Mouse (Mus musculus) left cerebral cortex, postnatal 10 days (tissue): ENCODE measurements around the gene Aldh2. TPM values are rescaled to one million over a fixed set of nuclear protein-coding genes. Genes with fewer than 3 reads are reported as not detected.
A peak's percentile ranks its signal among the peaks of the same experiment; 100 is the strongest.

ENCODE experiments used
- DNase-seq, 2 experiments: peaks; one replicate each; pipeline ENCODE4 v3.0.0; 2021 to 2022; ENCODE audit warnings: low spot score in 2 of 2, mixed read lengths in 1 of 2; ENCODE audit errors: extremely low spot score in 1 of 2
- intact Hi-C: fragments of 180-260 bp; cut with DNase I; formaldehyde crosslinking; loops from one replicate; pipeline ENCODE4 v1.15.1; 2025
- total RNA-seq, 2 experiments: library from RNA; stranded (reverse); gene quantifications; 2 replicates each; pipeline ENCODE4 v1.2.3; 2021

The Aldh2 gene
- total RNA-seq, 2 experiments from 2014 or later, result 71.5 to 72.7 TPM

- no peak for DNase-seq
- intact Hi-C loops, result no loop called here
Observed at GRCm38 (mm10) chr5:121569881-121570420, 23.7 kb downstream of the Aldh2 start.

- intact Hi-C loops, result no loop called here
- no peak for DNase-seq
Observed at GRCm38 (mm10) chr5:121566035-121566681, 27.5 kb downstream of the Aldh2 start.

- intact Hi-C loops, result no loop called here
- DNase-seq, result peak; percentile 82 to 91
Observed at GRCm38 (mm10) chr5:121564468-121564895, 29.1 kb downstream of the Aldh2 start.

- intact Hi-C loops, result no loop called here
- DNase-seq, result no peak
Observed at GRCm38 (mm10) chr5:121562436-121562835, 31.2 kb downstream of the Aldh2 start.

GRCm38 (mm10) chr5:121549196-121549595, 44.4 kb downstream of the Aldh2 start:
- no peak for DNase-seq
- intact Hi-C loops, result no loop called here

GRCm38 (mm10) chr5:121547084-121547483, 46.5 kb downstream of the Aldh2 start:
- intact Hi-C loops, result loop anchor here (2.0 kb wide), 1 partner anchor 56 kb away; no protein-coding TSS in a partner anchor
- no peak for DNase-seq

- DNase-seq, result peak; percentile 34 to 77
- intact Hi-C loops, result loop anchor here (2.0 kb wide), 1 partner anchor 56 kb away; no protein-coding TSS in a partner anchor
Observed at GRCm38 (mm10) chr5:121546530-121546895, 47.1 kb downstream of the Aldh2 start.

GRCm38 (mm10) chr5:121545793-121546529, 47.7 kb downstream of the Aldh2 start, which contains the start of gene Mapkapk5:
Gene Mapkapk5 (minus strand): TSS chr5:121545905.
- intact Hi-C loops, result loop anchor here (2.0 kb wide), 1 partner anchor 57 kb away; no protein-coding TSS in a partner anchor
- peak; percentile 95 to 98 for DNase-seq

- intact Hi-C loops, result no loop called here
- DNase-seq, result peak in 1 of 2 experiments; percentile 65
Observed at GRCm38 (mm10) chr5:121544910-121545792, 48.5 kb downstream of the Aldh2 start, which contains the start of the genes Adam1a and Gm42878. Gene Adam1a (minus strand): TSS chr5:121545482. Gene Gm42878 (minus strand): TSS chr5:121545482.

GRCm38 (mm10) chr5:121543370-121543769, 50.3 kb downstream of the Aldh2 start:
- intact Hi-C loops, result no loop called here
- no peak for DNase-seq

- DNase-seq, result no peak
- intact Hi-C loops, result no loop called here
Observed at GRCm38 (mm10) chr5:121541235-121541634, 52.4 kb downstream of the Aldh2 start.

GRCm38 (mm10) chr5:121540066-121540465, 53.6 kb downstream of the Aldh2 start:
- intact Hi-C loops, result no loop called here
- DNase-seq, result no peak

GRCm38 (mm10) chr5:121537588-121537987, 56.0 kb downstream of the Aldh2 start:
- DNase-seq, result no peak
- intact Hi-C loops, result no loop called here

GRCm38 (mm10) chr5:121536921-121537555, 56.6 kb downstream of the Aldh2 start:
- intact Hi-C loops, result no loop called here
- no peak for DNase-seq

- DNase-seq, result no peak
- intact Hi-C loops, result no loop called here
Observed at GRCm38 (mm10) chr5:121535116-121535515, 58.5 kb downstream of the Aldh2 start.

- DNase-seq, result no peak
- intact Hi-C loops, result no loop called here
Observed at GRCm38 (mm10) chr5:121534521-121534920, 59.1 kb downstream of the Aldh2 start.

- peak in 1 of 2 experiments; percentile 50 for DNase-seq
- intact Hi-C loops, result no loop called here
Observed at GRCm38 (mm10) chr5:121526961-121527360, 66.7 kb downstream of the Aldh2 start.

- DNase-seq, result no peak
- intact Hi-C loops, result no loop called here
Observed at GRCm38 (mm10) chr5:121526526-121526925, 67.1 kb downstream of the Aldh2 start.
